Mouse (Mus musculus) neutrophil, adult 5-6 weeks (primary cell): ENCODE measurements around the gene Nipsnap3a. TPM values are rescaled to one million over a fixed set of nuclear protein-coding genes. Genes with fewer than 3 reads are reported as not detected.

Source experiments
- ATAC-seq: fragments of 151-379, 151-347 bp; 2 replicates; pipeline ENCODE4 v1.8.0; 2017; ENCODE audit warnings: mild to moderate bottlenecking, moderate TSS enrichment; ENCODE audit not compliant: insufficient number of reproducible peaks, poor library complexity, low FRiP score, severe bottlenecking; ENCODE audit errors: extremely low read depth
- total RNA-seq: library from RNA; stranded (forward); fragments of 200-1000 nt; gene quantifications from 2 replicates; pipeline ENCODE4 v1.2.3, GENCODE M21; 2017

Gene Nipsnap3a
- total RNA-seq, 1 experiment from 2014 or later = not detected

- ATAC-seq = no peak
Observed at GRCm38 (mm10) chr4:53045807-53046206, 56.7 kb downstream of the Nipsnap3a start.

GRCm38 (mm10) chr4:53046238-53047022, 57.4 kb downstream of the Nipsnap3a start:
- no peak for ATAC-seq

Other genes with a start within 250 kb of the Nipsnap3a start
- not detected in 2 replicates for gene Olfr275, start 174.7 kb upstream of the Nipsnap3a start, total RNA-seq
- gene Olfr273, start 130.0 kb upstream of the Nipsnap3a start, total RNA-seq = not detected in 2 replicates
- gene Olfr272, start 70.1 kb upstream of the Nipsnap3a start, total RNA-seq = not detected in 2 replicates
- not detected in 2 replicates for gene Olfr270, start 24.7 kb upstream of the Nipsnap3a start, total RNA-seq
- 29.2 and 30.7 TPM in 2 replicates for gene Nipsnap3b, start 22.6 kb downstream of the Nipsnap3a start, total RNA-seq
- 75.5 and 86.1 TPM in 2 replicates for gene Abca1, start 170.6 kb downstream of the Nipsnap3a start, total RNA-seq